Mouse (Mus musculus) kidney, postnatal 0 days (tissue): Measurements from ENCODE around the gene Slc7a7. TPM values are rescaled to one million over a fixed set of nuclear protein-coding genes. Genes with fewer than 3 reads are reported as not detected.

Experiments used
- ATAC-seq: fragments of 200-750 bp; cut with Nextera tagmentation; replicated peaks from 2 replicates; pipeline ENCODE4 v1.8.0; 2017; ENCODE audit warnings: low read depth, moderate number of reproducible peaks, moderate TSS enrichment, moderate library complexity; ENCODE audit not compliant: low FRiP score
- DNase-seq: peaks from one replicate; pipeline ENCODE4 v3.0.0-alpha.2; 2016; ENCODE audit warnings: low spot score
- H3K27ac ChIP-seq: fragments of 300-500 bp; sonication (generic); 2 replicates; pipeline ENCODE4 v1.5.1; 2014; ENCODE audit warnings: mild to moderate bottlenecking
- H3K27me3 ChIP-seq: fragments of 300-500 bp; sonication (generic); 2 replicates; pipeline ENCODE4 v1.6.1; 2014; ENCODE audit warnings: low read length, mixed read lengths; ENCODE audit not compliant: insufficient read depth
- H3K36me3 ChIP-seq: fragments of 300-500 bp; sonication (generic); 2 replicates; pipeline ENCODE4 v1.6.1; 2014; ENCODE audit warnings: low read length, mixed read lengths; ENCODE audit not compliant: insufficient read depth
- H3K4me1 ChIP-seq: fragments of 300-500 bp; sonication (generic); replicated peaks from 2 replicates; pipeline ENCODE4 v1.6.1; 2014; ENCODE audit warnings: antibody characterized with exemption, low read length, mixed read lengths; ENCODE audit not compliant: insufficient read depth
- H3K4me2 ChIP-seq: fragments of 300-500 bp; sonication (generic); 2 replicates; pipeline ENCODE4 v1.6.1; 2014; ENCODE audit warnings: mild to moderate bottlenecking, low read length, moderate library complexity, mixed read lengths
- H3K4me3 ChIP-seq: fragments of 300-500 bp; sonication (generic); replicated peaks from 2 replicates; pipeline ENCODE4 v1.5.1; 2014; ENCODE audit warnings: low read depth, low read length
- H3K9ac ChIP-seq: fragments of 300-500 bp; sonication (generic); 2 replicates; pipeline ENCODE4 v1.6.1; 2014; ENCODE audit warnings: low read depth, low read length
- H3K9me3 ChIP-seq: fragments of 300-500 bp; sonication (generic); replicated peaks from 2 replicates; pipeline ENCODE4 v1.6.1; 2016; ENCODE audit warnings: low read length, inconsistent platforms, mixed read lengths
- CTCF ChIP-seq: IDR thresholded peaks from 2 replicates; pipeline ENCODE4 v1.5.1; 2016; ENCODE audit warnings: antibody characterized with exemption, low read depth, mild to moderate bottlenecking, moderate library complexity
- WGBS: fragments of 180-500 bp; shearing (Covaris S2); extraction: QIAGEN DNeasy Blood & Tissue Kit; methylation state at CpG from one replicate; pipeline ENCODE4 v1.1.7; 2014; 5-methylcytosine and 5-hydroxymethylcytosine counted together
- polyA plus RNA-seq: library from polyadenylated mRNA; unstranded; fragments of >200 nt; fragmentation: Nextera tagmentation; extraction: Ambion mirVana; gene quantifications from 2 replicates; pipeline ENCODE4 v1.2.1, GENCODE M21; 2015

The Slc7a7 gene
- 27.8 and 36.4 TPM in 2 replicates for polyA plus RNA-seq

- Histone ChIP-seq H3K4me1 (peaks cover 27% of the 10 kb centered on the region), H3K36me3 (no peaks in the 10 kb centered on the region), H3K27ac (no peak within 1 kb of the TSS), H3K4me2 (peak within 1 kb of the TSS; percentile 37), H3K4me3 (no peak within 1 kb of the TSS), H3K9me3 (no peaks in the 10 kb centered on the region), H3K27me3 (no peaks in the 10 kb centered on the region), H3K9ac (peak within 1 kb of the TSS; percentile 27; the same call in 1 of the 2 replicates)
- DNase-seq (no peak), ATAC-seq (peak; percentile 27; the same call in 1 of the 2 replicates)
- WGBS = 12% methylated on average over 19 of the region's 19 CpGs
- peak; percentile 55 for TF ChIP-seq CTCF
These were observed at the start of gene Slc7a7 for GRCm38 (mm10) chr14:54417623-54418081. Gene Slc7a7 (minus strand): TSS chr14:54417780.

GRCm38 (mm10) chr14:54464293-54465005 is 46.9 kb upstream of the Slc7a7 start:
- 0 out of 2 replicates have a peak, but pooled peaks cover 3% of the 10 kb centered on the region for H3K4me1 ChIP-seq
- peak overlapping the region; percentile 93 for H3K27ac ChIP-seq
- peak overlapping the region; percentile 80 for H3K4me3 ChIP-seq
- peak overlapping the region; percentile 85 for H3K9ac ChIP-seq
- H3K27me3 ChIP-seq = no peaks in the 10 kb centered on the region
- ATAC-seq (peak; percentile 88), DNase-seq (peak; percentile 91)
- no peaks in the 10 kb centered on the region for H3K9me3 ChIP-seq
- peak; percentile 81 for TF ChIP-seq CTCF
- peaks cover 27% of the 10 kb centered on the region for H3K36me3 ChIP-seq
- WGBS = 1% methylated on average over 50 of the region's 57 CpGs
- peak overlapping the region; percentile 73 for H3K4me2 ChIP-seq

GRCm38 (mm10) chr14:54463959-54464292 is 46.3 kb upstream of the Slc7a7 start, which contains the start of gene Lrp10:
Gene Lrp10 (plus strand): TSS chr14:54464137.
- H3K9me3 ChIP-seq = no peaks in the 10 kb centered on the region
- H3K27ac ChIP-seq = peak within 1 kb of the TSS; percentile 93
- WGBS = 0% methylated on average over 24 of the region's 35 CpGs
- H3K4me2 ChIP-seq = peak within 1 kb of the TSS; percentile 73
- DNase-seq = peak; percentile 95
- H3K4me1 ChIP-seq = 0 out of 2 replicates have a peak, but pooled peaks cover 3% of the 10 kb centered on the region
- H3K36me3 ChIP-seq = peaks cover 23% of the 10 kb centered on the region
- no peak for TF ChIP-seq CTCF
- ATAC-seq = peak; percentile 89
- H3K9ac ChIP-seq = peak within 1 kb of the TSS; percentile 85
- peak within 1 kb of the TSS; percentile 80 for H3K4me3 ChIP-seq
- H3K27me3 ChIP-seq = no peaks in the 10 kb centered on the region

GRCm38 (mm10) chr14:54463108-54463958 is 45.8 kb upstream of the Slc7a7 start:
- DNase-seq (no peak), ATAC-seq (peak; percentile 17; the same call in 1 of the 2 replicates)
- H3K9me3 ChIP-seq = no peaks in the 10 kb centered on the region
- TF ChIP-seq CTCF = no peak
- H3K9ac ChIP-seq = peak overlapping the region; percentile 85
- no peaks in the 10 kb centered on the region for H3K27me3 ChIP-seq
- peaks cover 17% of the 10 kb centered on the region for H3K36me3 ChIP-seq
- 0 out of 2 replicates have a peak, but pooled peaks cover 3% of the 10 kb centered on the region for H3K4me1 ChIP-seq
- peak overlapping the region; percentile 73 for H3K4me2 ChIP-seq
- peak overlapping the region; percentile 80 for H3K4me3 ChIP-seq
- H3K27ac ChIP-seq = peak overlapping the region; percentile 93
- 13% methylated on average over 12 of the region's 12 CpGs for WGBS

- Histone ChIP-seq H3K9me3 (no peaks in the 10 kb centered on the region), H3K27ac (no peak overlapping the region), H3K4me3 (no peak overlapping the region), H3K9ac (no peak overlapping the region), H3K4me1 (0 out of 2 replicates have a peak, but pooled peaks cover 3% of the 10 kb centered on the region), H3K4me2 (no peak overlapping the region), H3K36me3 (peaks cover 5% of the 10 kb centered on the region), H3K27me3 (no peaks in the 10 kb centered on the region)
- WGBS = 78% methylated on average over 4 of the region's 4 CpGs
- DNase-seq (no peak), ATAC-seq (no peak)
- TF ChIP-seq CTCF = no peak
These were observed 44.6 kb upstream of the Slc7a7 start for GRCm38 (mm10) chr14:54462146-54462545.

GRCm38 (mm10) chr14:54457907-54458569 is 40.5 kb upstream of the Slc7a7 start:
- Histone ChIP-seq H3K27me3 (no peaks in the 10 kb centered on the region), H3K4me1 (no peaks in the 10 kb centered on the region), H3K9me3 (no peaks in the 10 kb centered on the region), H3K4me2 (no peak overlapping the region), H3K9ac (no peak overlapping the region), H3K27ac (no peak overlapping the region), H3K36me3 (no peaks in the 10 kb centered on the region), H3K4me3 (no peak overlapping the region)
- no peak for TF ChIP-seq CTCF
- WGBS = 72% methylated on average over 14 of the region's 14 CpGs
- no peak for DNase-seq
- ATAC-seq = no peak
